9 mouse cellular contexts compared by ENCODE assay signal in the genomic region with DNA sequence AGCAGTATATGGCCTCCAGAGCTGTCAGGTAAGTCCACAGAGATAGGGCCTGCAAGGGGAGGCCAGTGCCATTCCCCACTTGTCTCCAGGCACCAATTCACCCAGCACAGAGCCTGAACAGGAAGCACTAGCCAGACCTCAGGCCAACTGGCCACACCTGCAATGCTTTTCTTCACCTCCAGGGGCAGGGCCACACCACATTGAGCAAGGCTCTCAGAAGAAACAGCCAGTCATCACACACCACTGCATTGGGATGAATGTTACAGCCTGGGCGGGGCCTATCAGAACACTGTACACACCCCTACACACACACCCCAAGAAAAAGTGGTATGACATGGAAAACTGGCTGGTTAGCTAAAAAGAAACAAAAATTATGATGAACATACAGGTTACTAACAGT. TPM values are rescaled to one million over a fixed set of nuclear protein-coding genes. Genes with fewer than 3 reads are reported as not detected.
DNase-seq lines count a peak whose midpoint lies in the region; ATAC-seq and TF ChIP-seq lines count a peak whose summit lies in the region.
"Had no signal": no experiment of that assay in that cellular context is flagged by ENCODE, and none has a peak within 500 bp of the region (broad histone marks: within the 10 kb centered on the region; RNA-seq: fewer than 3 reads in every experiment).

No protein-coding gene starts in this region.

- TF ChIP-seq POLR2A in kidney, adult 2 months (IDR thresholded peaks at IDR 0.05; ENCODE audit: low read depth, low read length): no peak
- no peak for TF ChIP-seq POLR2A in MEL (IDR thresholded peaks at IDR 0.05; ENCODE audit: control insufficient read depth in 1 of 2, insufficient read depth in 1 of 2, low read depth in 1 of 2, low read length in 2 of 2, poor library complexity in 1 of 2)

- no peaks in the 10 kb centered on the region for H3K36me3 ChIP-seq in kidney, adult 2 months (ENCODE audit: control insufficient read depth, insufficient read depth, low read length)
- no peaks in the 10 kb centered on the region for H3K36me3 ChIP-seq in kidney, embryonic 16.5 days (ENCODE audit: insufficient read depth, low read length)
- H3K36me3 ChIP-seq in MEL (ENCODE audit: control insufficient read depth in 1 of 2, insufficient read depth in 2 of 2, low read length in 2 of 2): no peaks in the 10 kb centered on the region
- H3K36me3 ChIP-seq in midbrain, embryonic 13.5 days: peaks cover 20% of the 10 kb centered on the region

- no peak overlapping the region for H3K27ac ChIP-seq in kidney, adult 2 months (ENCODE audit: insufficient read depth, low read depth, low read length)
- H3K27ac ChIP-seq in kidney, embryonic 16.5 days (ENCODE audit: low read length): no peak overlapping the region
- H3K27ac ChIP-seq in MEL (ENCODE audit: control insufficient read depth, low read depth, low read length): no peak overlapping the region
- no peak overlapping the region for H3K27ac ChIP-seq in midbrain, embryonic 13.5 days
- H3K27ac ChIP-seq: hindbrain, embryonic 15.5 days had no signal

- no peak for TF ChIP-seq EP300 in MEL (IDR thresholded peaks at IDR 0.05; ENCODE audit: low read depth in 1 of 2, low read length in 2 of 2)

- H3K4me2 ChIP-seq in kidney, embryonic 16.5 days (replicated peaks; ENCODE audit: low read depth, low read length): no peak overlapping the region
- no peak overlapping the region for H3K4me2 ChIP-seq in midbrain, embryonic 13.5 days (replicated peaks)
- H3K4me2 ChIP-seq: hindbrain, embryonic 15.5 days had no signal

- DNase-seq in kidney, adult 2 months: peak; percentile 70
- peak; percentile 77 for DNase-seq in MEL (ENCODE audit: low read depth, low spot score)
- DNase-seq in c-Kit-negative CD71-positive TER-119-positive erythroid progenitor cells, embryonic 14.5 days (ENCODE audit: low read depth, low spot score): peak; percentile 3
- peak; percentile 48 for DNase-seq in large intestine, adult 2 months (ENCODE audit: low read depth, low spot score)
- peak; percentile 60 for DNase-seq in retina, embryonic 14.5 days (ENCODE audit: low spot score)
- no peak for DNase-seq in layer of hippocampus, adult 18-20 months (ENCODE audit: low spot score in 2 of 2)

- TF ChIP-seq CTCF in kidney, adult 2 months (conservative IDR thresholded peaks at IDR 0.05; ENCODE audit: insufficient read depth, insufficient read length, low read depth, low read length): peak; percentile 80
- peak; percentile 47 to 85 (median 65) for TF ChIP-seq CTCF in MEL (IDR thresholded peaks at IDR 0.05 in 2 of 3, conservative IDR thresholded peaks at IDR 0.05 in 1 of 3; ENCODE audit: control insufficient read depth in 1 of 3, insufficient read depth in 1 of 3, low read depth in 2 of 3, low read length in 3 of 3, poor library complexity in 1 of 3, severe bottlenecking in 1 of 3)

- H3K4me3 ChIP-seq in kidney, adult 2 months (ENCODE audit: insufficient read depth, low read depth, low read length): no peak overlapping the region
- H3K4me3 ChIP-seq in kidney, embryonic 16.5 days (ENCODE audit: low read length): no peak overlapping the region
- no peak overlapping the region for H3K4me3 ChIP-seq in MEL (ENCODE audit: control insufficient read depth in 1 of 2, insufficient read depth in 1 of 2, low read depth in 2 of 2, low read length in 2 of 2)
- H3K4me3 ChIP-seq in midbrain, embryonic 13.5 days (replicated peaks): no peak overlapping the region
- H3K4me3 ChIP-seq: hindbrain, embryonic 15.5 days had no signal

- no peaks in the 10 kb centered on the region for H3K79me2 ChIP-seq in MEL (ENCODE audit: control insufficient read depth, insufficient read depth, low read length, poor library complexity)

- H3K9ac ChIP-seq in kidney, embryonic 16.5 days (replicated peaks; ENCODE audit: low read length): no peak overlapping the region
- H3K9ac ChIP-seq in MEL (ENCODE audit: control insufficient read depth, low read depth, low read length, poor library complexity, severe bottlenecking): no peak overlapping the region
- H3K9ac ChIP-seq in midbrain, embryonic 13.5 days (replicated peaks): no peak overlapping the region
- H3K9ac ChIP-seq: hindbrain, embryonic 15.5 days had no signal

- no peak for ATAC-seq in kidney, embryonic 16.5 days (ENCODE audit: low FRiP score, low TSS enrichment)
- no peak for ATAC-seq in midbrain, embryonic 13.5 days

- peak; percentile 29 for TF ChIP-seq RAD21 in MEL (IDR thresholded peaks at IDR 0.05; ENCODE audit: low read depth, low read length)

- 88% methylated on average over 1 of the region's 1 CpGs for WGBS in kidney, adult 2 months
- 86% methylated on average over 1 of the region's 1 CpGs for WGBS in kidney, embryonic 16.5 days
- 42% methylated on average over 1 of the region's 1 CpGs for WGBS in large intestine, adult 2 months
- WGBS in midbrain, embryonic 13.5 days: 76% methylated on average over 1 of the region's 1 CpGs

- H3K27me3 ChIP-seq in kidney, adult 2 months (replicated peaks; ENCODE audit: control insufficient read depth, insufficient read depth, low read length): no peaks in the 10 kb centered on the region
- H3K27me3 ChIP-seq in kidney, embryonic 16.5 days (ENCODE audit: insufficient read depth, low read length): no peaks in the 10 kb centered on the region
- H3K27me3 ChIP-seq in MEL (ENCODE audit: control insufficient read depth in 1 of 2, insufficient read depth in 2 of 2, low read length in 2 of 2): no peaks in the 10 kb centered on the region
- peaks cover 8% of the 10 kb centered on the region; the same call in 1 of the 2 replicates for H3K27me3 ChIP-seq in midbrain, embryonic 13.5 days
- H3K27me3 ChIP-seq: hindbrain, embryonic 15.5 days had no signal

- 0 out of 2 replicates have a peak, but pooled peaks cover under 1% of the 10 kb centered on the region for H3K4me1 ChIP-seq in kidney, adult 2 months (ENCODE audit: control insufficient read depth, insufficient read depth, low read length)
- no peaks in the 10 kb centered on the region for H3K4me1 ChIP-seq in kidney, embryonic 16.5 days (ENCODE audit: insufficient read depth, low read length)
- no peaks in the 10 kb centered on the region for H3K4me1 ChIP-seq in MEL (ENCODE audit: control insufficient read depth in 1 of 2, insufficient read depth in 2 of 2, low read length in 2 of 2)
- H3K4me1 ChIP-seq in midbrain, embryonic 13.5 days (replicated peaks): peaks cover under 1% of the 10 kb centered on the region
- H3K4me1 ChIP-seq: hindbrain, embryonic 15.5 days had no signal

- H3K9me3 ChIP-seq in kidney, embryonic 16.5 days (ENCODE audit: low read length): no peaks in the 10 kb centered on the region
- no peaks in the 10 kb centered on the region for H3K9me3 ChIP-seq in MEL (replicated peaks; ENCODE audit: insufficient read depth, low read length)
- no peaks in the 10 kb centered on the region for H3K9me3 ChIP-seq in midbrain, embryonic 13.5 days
- H3K9me3 ChIP-seq: hindbrain, embryonic 15.5 days had no signal

TF ChIP-seq in MEL, 35 proteins besides CTCF, POLR2A, EP300 and RAD21:
- TF ChIP-seq RCOR1 (IDR thresholded peaks at IDR 0.05; ENCODE audit: low read depth, low read length): no peak
- TF ChIP-seq SMC3 (IDR thresholded peaks at IDR 0.05; ENCODE audit: low read depth, low read length): peak; percentile 15; the same call in 1 of the 2 replicates

RNA-seq across cellular contexts. Expression of a gene that starts 42.3 kb away (rescaled TPM):
- 4.9 and 5.6 TPM in 2 replicates for polyA plus RNA-seq in kidney, adult 2 months (2012; rRNA removed)
- polyA plus RNA-seq in kidney, embryonic 16.5 days (2015; fragmentation: Nextera tagmentation; extraction: Ambion mirVana): 5.2 and 7.1 TPM in 2 replicates
- 0.89 and 1.1 TPM in 2 replicates for total RNA-seq in MEL (2012; rRNA removed)
- 1 to 10 TPM in 1 of 2 experiments, not detected in 1; 2.6 TPM for polyA plus RNA-seq in MEL (2012; ENCODE audit: insufficient read depth in 1 of 2, insufficient read length in 2 of 2, low read depth in 1 of 2, low replicate concordance in 2 of 2, missing spikeins in 1 of 2)
- polyA plus RNA-seq in large intestine, adult 2 months (2012; rRNA removed): 3.7 and 8.5 TPM in 2 replicates
- total RNA-seq in layer of hippocampus, adult 18-20 months (2021): 10 to 100 TPM; 60.3 to 62.4 TPM
- polyA plus RNA-seq in midbrain, embryonic 13.5 days (2015; fragmentation: Nextera tagmentation; extraction: Ambion mirVana): 36.5 and 37.0 TPM in 2 replicates

Comparison
In these comparisons a context has a peak if more than half of its experiments do, and no peak if none do; other contexts are left out.
1. DNase-seq: peak in kidney, adult 2 months (single experiment), MEL (single experiment), c-Kit-negative CD71-positive TER-119-positive erythroid progenitor cells, embryonic 14.5 days (single experiment), large intestine, adult 2 months (single experiment) and retina, embryonic 14.5 days (single experiment); none in layer of hippocampus, adult 18-20 months (0 of 2).